Mouse (Mus musculus): Measurements from ENCODE around the gene Zbtb49.

Gene Zbtb49

DNA sequence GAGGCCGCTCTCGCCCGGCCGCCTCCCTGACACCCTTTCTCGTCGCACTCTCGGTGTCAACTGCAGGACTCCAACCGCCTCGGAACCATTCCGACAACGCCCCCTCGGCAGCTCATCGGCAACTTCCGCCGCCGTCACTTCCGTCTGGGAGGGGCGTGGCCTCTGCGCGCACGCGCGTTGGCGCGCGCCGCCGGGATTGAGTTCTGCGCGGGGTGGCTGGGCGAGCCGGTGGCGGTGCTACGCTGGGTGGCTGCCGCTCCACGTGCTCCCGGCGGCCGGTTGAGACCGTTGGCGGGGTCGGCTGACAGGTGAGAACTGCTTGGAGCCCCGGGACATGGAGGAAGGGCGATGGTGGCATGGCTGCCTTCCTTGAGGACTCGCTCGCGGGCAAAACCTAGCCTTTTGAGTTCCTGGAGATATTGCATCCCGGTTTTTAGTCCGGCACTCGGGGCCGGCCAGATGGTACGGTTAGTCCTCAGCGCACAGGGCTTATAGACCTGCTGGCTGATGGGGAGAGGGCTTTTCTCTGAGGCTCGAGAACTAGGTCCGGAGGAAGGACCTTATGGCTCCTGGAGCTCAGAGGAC, at the start of gene Zbtb49, which contains the start of gene Lyar:
Gene Zbtb49, minus strand, starts transcription at position 130 of the 585 bp plus-strand sequence.
Gene Lyar, plus strand, starts transcription at position 143 of the 585 bp plus-strand sequence.
- DNase-seq: peak; percentile 93

DNA sequence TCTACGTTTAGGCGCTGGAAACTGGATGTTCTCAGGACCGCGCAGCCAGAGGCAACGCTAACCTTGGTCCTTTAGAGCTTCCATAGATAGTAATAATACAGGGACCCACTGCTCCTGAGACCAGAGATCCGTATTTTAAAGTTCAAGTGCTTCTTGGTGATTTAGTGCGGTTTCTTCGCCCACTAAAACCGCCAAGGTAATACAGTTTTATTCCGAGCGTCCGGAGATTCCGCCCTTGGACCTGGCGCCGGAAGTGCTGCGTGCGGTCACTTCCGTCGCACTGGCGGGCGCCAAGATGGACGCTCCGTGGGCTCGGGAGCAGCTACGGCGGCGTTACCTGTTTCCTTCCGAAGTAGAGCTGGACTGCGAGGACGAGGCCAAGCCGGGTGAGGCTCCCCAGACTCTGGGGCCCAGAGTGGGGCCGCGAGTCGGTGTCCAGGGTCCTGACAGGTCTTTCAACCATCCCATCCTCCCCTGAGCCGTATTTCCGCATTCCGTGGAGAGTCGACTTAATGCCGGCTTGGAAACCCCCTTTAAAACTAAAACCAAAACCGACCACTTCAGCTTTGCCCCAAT, 39.9 kb upstream of the Zbtb49 start, which contains the start of gene Tmem128:
Gene Tmem128, plus strand, starts transcription at position 79 of the 576 bp plus-strand sequence.
- peak; percentile 67 for DNase-seq

DNA sequence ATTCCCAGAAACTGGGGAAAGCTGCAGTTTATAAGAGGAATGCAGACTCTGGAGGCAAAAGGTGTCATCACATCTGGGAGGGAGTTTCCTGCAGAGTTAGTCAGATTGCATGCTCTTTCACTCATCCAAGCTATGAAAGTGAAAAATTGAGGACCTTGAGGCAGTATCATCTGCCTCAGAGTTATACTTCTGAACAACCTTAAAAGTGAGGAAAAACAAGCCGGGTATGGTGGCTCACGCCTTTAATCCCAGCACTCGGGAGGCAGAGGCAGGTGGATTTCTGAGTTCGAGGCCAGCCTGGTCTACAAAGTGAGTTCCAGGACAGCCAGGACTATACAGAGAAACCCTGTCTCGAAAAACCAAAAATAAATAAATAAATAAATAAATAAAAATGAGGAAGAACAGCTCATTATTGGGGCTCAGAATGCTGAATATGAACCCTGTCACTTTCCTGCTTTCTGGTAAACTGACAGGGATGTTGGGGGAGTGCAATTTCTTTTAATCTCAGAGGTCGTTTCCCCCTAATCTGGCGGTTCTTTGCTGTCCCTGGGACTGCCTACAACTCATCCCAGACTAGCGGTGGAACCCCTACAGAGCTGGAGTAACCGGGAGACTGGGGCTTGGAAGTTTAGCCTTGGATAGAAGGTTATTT, 39.3 kb upstream of the Zbtb49 start:
- no peak for DNase-seq

DNA sequence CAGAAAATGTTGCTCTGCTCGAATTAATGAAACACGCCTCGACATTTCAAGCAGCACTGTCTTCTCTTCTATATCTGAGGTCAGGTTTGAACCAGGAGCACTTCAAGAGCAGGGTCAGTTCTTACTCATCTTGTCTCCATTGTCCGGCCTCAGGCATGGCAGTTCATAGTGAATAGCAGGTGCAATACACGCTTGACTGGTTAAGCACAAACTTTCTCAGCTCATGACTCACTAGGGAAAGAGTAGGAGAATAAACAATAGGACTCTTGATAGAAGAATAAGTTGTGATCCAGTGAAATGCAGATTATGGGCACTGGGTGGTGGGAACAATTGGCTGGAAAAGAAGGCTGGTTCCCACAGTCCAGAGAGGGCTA, 38.5 kb upstream of the Zbtb49 start:
- no peak for DNase-seq

DNA sequence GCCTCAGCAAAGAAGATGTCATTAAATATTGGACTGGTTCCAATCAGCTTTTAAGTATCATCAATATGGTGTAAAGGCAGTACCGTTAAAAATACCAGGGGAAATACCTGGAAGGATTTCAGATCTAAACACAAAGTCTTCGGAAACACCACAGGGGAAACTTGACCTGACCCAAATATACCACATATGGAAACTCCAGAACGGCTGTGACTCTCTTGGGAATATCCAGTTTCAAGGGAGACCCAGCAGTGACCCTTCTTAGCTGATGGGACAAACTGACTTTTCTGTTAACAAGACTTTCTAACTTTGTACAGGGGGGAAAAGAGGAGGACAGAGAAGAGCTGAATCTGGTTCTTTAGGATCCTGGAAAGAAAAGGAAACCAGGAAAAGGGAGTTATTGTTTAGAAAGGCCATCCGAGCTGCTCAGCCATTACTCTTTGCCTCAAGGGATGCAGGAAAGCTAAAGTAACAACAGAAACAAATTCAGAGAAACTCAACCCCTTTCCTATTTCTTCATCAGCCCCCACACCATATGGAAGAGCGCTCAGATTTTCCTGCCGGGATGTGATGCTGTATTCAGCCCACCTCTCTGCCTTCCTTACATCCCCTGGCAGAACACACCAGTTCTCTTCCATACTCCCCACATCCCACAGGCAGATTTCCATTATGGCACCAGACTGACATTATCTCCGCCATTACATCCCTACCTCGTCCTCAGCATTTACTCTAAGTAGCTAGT, 37.9 kb upstream of the Zbtb49 start:
- no peak for DNase-seq

DNA sequence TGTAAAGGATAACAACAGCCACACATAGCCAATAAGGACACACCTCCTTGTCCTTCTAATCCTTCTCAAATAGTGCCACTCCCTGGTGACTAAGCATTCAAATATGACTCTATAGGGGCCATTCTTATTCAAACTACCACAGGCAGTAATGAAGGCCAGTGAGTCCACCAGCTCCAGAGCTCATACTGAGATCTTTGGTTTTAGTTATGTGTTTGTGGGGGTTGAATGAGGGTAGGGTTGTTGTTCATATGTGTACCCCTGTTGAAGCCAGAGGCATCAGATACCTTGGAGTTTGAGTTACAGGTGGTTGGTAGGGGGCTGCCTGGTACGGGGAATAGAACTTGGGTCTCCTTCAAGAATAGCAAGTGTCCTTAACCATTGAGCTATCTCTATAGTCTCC, 36.3 kb upstream of the Zbtb49 start:
- DNase-seq: no peak

DNA sequence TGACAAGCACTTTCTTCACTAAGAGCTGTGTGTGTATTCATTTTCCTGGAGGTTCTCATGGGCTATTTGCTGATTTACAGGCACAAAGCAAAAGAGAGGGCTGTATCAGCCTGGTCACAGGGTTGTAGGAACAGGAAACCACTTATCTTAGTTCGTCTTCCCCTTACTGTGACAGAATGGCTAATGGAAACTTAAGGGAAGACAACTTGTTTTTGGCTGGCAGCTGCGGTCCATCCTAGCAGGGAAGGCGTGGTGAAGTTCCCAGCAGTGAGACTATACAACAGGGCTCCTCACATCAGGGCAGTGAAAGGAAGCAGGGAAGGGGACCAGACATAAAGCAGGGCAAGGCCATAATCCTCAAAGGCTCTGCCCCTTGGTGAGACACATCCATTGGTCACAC, 35.4 kb upstream of the Zbtb49 start:
- DNase-seq: no peak

DNA sequence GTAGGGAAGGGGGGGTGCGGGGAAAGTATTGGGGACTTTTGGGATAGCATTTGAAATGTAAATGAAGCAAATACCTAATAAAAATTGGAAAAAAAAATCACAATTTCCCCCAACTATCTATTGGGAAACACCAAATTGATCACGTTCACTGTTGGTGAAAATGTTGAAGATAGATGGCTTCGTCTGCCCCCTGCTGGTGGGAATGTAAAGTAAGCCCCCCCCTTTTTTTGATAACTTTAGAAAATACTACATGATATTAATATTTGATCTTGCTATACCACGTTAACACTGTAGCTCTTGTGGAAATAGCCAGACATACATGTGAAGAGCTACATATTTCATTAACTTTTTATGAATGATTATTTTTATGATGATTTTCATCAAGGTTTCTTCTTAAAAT, 34.9 kb upstream of the Zbtb49 start:
- no peak for DNase-seq

DNA sequence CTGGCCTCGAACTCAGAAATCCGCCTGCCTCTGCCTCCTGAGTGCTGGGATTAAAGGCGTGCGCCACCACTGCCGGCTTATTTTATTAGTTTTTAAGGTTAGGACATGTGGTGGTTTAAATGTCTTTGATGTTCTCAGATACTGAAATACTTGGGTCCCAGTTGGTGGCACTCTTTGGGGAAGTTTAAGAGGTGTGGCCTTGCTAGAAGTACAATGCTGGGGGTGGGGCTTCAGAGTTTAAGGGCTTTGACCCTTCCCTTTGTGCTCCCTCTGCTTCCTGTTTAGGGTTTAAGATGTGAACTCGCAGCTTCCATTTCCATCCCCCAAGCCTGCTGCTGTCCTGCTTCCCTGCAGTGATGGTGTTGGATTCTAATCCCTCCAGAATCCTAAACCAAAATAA, 21.7 kb upstream of the Zbtb49 start:
- no peak for DNase-seq

DNA sequence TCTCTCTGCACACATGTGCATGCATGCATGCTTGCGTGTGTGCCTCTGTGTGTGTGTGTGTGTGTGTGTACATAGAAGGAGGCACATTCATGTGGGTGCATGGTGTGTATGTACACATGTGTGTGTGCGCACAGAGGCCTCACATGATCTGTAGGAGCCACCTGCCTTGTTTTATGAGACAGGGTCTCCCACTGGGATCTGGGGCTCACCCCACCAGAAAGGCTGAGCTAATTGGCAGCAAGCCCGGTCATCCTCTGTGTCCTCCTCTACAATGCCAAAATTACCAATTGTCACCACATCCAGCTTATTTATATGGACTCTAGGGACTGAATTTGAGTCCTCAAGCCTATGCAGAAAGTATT, 21.2 kb upstream of the Zbtb49 start:
- no peak for DNase-seq

DNA sequence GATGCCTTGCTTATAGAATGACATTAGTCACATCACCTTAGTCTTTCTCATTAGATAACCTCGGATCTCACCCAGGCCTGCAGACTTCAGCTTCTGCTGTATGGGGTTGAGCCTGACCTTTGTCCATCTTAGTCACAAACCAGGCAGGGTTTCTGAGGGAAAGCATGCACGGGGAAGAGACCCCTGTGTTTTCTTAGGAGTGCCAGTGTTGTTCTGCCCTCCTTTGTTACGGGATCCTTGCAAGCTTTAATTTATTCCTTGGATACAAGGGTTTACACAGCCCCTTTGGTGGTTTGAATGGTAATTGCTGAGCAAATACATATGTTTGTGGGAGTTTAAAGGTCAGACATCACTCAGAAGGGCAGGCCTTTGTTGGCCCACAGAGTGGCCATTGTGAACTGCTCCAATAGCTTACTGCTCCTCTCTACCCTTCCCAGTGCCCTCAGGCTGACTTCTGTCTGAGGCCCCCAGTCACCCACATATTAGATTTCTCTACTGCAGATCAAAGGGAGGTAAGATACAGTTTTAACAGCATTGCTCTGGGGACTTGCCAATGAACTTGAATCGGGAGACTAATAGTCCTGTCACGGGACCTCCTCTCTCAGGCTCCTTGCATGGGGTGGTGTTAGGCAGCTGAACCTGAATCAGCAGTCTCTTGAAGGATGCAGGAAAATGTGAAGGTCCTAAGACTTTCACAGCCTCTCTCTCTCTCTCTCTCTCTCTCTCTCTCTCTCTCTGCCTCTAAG, 20.6 kb upstream of the Zbtb49 start:
- no peak for DNase-seq

DNA sequence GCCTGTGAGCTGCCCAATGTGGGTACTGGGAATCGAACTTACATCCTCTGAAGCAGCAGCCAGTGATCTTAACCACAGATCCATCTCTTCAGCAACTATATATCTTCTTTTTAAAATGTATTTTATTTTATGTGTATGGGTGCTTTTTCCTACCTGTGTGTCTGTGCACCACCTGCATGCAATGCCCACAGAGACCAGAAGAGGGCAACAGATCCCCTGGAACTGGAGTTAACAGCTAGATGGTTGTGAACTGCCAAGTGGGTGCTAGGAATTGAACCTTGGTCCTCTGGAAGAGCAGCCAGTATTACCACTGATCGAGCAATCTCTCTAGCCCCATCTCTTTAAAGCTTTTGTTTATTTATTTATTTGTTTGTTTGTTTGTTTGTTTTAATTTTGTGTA, 16.4 kb upstream of the Zbtb49 start:
- no peak for DNase-seq

DNA sequence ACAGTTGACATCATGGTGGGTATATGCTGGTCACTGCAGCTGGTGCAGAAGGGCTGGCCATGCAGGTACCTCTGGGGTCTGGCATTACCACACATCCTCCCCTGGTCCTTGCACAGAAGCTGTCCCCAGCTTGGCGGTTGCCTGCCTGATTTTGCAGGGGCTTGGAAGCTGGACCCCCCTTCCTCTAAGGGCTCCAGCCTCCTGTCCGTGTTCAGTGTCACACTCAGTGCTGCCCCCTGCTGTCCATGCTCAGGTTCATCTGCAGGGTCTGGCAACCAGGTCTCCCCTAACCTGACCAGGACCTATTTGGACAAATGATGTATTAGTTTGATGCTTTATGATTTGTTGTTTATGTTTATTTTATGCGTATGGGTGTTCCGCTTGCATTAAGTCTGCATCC, 15.2 kb upstream of the Zbtb49 start:
- peak; percentile 39 for DNase-seq

DNA sequence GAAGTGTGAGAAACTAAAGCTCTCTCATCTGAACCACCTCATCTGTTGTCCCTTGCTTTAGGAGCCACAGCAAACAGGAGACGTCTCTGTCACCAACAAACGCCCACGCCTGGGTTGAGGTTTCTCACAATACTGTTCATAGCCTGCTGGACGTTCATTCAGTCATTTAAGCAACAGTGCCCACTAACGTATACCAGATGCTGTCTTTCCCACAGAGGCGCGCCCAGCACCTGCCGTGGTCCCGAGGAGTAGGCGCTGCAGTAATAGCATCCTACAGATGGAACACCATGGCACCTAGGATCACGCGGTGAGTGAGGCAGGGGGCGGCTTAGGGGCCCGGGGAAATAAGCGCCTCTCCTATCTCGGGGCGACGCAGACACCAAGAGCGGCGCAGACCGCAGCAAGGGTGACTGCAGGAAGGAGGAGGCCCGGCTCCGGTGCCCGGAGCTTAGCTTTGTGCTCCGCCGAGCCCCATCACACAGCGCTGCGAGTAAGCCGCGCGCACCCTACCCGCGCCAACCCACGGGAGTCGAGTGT, 418 bp downstream of the Zbtb49 start:
- peak; percentile 27 for DNase-seq

DNA sequence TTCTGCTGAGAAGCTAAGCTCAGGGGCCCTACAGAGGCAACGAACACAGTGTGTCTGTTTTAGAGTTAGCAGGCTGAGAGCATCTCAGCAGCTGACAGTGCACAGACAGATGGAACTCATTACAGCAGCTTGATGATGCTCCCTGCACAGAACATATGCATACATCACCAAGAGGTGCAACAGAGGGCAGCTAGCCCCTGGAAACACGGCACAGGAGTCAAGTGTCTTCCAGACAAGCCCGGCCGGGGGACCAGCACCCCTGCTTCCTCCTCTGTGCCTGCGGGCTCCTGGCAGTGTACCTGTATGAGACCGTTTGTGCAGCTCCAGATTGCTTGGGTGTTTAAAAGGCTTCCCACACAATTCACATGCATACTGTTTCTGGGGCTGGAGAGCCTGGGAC, 7.2 kb downstream of the Zbtb49 start:
- DNase-seq: no peak

DNA sequence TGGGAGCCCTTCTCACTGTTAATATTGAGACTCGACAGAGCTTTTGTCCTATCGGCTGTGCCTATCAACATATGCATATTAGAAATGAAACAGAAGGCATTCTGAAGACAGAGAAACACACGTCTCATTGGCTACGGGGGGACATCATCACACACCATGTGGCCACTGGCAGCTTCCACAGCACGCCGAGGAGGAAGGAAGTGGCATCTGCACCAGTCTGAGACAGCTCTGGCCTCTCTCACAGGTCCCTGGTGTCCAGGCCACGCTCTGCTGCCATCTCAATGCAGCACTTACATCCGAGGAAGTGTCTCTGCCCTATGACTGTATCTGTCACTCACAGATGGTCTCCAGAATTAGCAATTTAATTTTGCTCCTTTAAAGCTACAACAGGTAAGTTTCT, 8.6 kb downstream of the Zbtb49 start:
- no peak for DNase-seq

DNA sequence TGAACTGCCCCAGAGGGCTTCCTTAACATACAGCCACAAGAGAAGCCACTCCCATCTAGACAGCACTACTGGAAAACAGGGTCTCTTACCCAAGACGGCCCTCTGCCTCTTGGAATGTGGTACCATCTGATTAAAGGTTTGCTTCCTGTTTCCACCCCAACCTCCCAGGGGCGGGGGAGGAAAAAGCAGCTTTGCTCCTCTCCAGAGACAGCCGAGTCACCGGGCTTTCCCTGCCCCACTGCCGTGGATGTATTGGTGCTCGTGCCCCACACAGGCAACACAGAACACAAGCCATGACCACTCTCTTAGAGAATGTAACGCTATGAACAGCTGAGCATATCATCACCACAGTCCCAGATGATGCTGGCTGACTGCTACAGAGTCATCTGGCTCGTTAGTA, 11.3 kb downstream of the Zbtb49 start:
- DNase-seq: no peak

DNA sequence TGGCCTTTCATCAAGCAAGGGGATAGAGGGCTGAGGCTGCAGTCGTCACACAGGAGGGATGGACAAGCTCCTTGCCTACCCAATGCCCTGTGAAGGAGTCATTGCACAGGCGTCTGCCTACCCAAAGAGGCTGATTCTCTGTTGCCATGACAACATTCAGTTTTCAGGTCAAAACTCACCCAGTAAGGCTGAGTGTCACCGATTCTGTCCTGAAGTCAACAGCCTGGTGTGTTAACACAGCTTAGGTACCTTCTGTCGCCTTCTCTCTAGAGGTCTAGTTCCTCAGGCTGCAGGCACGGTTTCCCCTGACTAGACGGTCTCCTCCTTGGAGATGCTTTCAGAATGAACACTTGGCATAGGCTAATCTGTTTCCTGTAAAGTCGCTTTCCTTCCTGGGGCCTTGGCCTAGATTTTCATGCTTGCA, 14.9 kb downstream of the Zbtb49 start:
- peak; percentile 26 for DNase-seq

DNA sequence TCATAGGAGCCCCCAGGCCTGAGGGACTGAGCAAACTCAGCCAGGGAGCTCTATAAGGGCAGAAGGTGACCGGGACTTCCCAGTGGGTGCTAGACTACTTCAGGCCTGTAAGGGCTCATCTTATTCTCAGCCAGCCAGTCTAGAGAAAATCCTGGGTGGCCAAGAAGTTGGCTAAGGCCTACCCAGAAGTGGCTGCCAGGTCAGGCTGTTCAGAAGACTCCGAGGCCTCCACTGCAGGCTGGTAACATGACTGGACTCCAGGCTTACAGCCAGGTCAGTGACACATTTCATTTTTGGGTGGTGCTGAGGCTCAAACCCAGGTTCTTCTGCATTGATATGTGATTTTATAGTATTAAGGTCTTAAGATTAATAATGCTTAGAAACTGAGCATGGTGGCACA, 20.6 kb downstream of the Zbtb49 start:
- no peak for DNase-seq

DNA sequence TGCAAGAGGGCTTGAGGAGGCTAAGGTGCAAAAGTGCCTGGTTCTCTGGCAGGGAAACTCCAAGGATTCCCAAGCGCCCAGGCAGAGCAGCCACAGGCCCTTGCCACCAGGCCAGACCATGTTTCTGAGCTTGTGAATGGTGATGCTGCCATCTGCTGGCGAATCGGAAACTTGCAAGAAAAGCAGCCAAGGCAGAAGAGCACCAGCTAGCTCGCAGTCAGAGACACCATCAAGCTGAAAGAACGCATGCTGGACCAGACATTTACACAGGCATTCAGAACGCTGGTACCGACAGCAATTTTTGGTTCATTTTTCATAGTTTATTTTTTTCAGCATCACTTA, 22.8 kb downstream of the Zbtb49 start:
- DNase-seq: peak; percentile 87

DNA sequence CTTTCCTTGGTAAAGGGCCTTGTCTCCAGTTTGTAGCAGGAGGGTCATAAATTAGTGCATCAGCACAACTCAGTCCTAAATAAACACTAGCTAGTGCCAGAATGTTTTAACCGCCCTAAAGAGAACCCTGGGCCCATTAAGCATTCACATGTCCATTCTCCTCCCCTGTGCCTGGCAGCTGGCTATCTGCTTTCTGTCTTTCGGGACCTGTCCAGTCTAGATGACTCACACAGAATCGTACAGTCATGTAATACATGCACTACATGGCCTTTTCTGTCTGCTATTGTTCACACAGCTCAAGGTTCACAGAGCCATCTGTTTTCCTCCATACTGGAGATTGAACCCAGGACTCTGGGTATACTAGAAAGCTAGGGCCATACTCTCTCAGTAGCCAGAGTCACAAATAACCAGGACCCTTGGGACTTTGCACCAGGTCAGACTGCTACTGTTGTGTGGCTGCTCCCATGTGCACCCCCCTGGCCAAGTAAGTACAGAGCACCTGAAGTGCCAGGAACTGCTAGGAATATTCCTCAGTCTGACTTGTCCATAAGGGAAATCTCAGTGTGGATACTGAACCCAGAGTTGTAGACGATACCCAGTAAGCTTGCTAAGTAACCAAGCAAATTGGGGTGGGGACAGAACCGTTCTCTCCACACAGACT, 23.3 kb downstream of the Zbtb49 start:
- no peak for DNase-seq

DNA sequence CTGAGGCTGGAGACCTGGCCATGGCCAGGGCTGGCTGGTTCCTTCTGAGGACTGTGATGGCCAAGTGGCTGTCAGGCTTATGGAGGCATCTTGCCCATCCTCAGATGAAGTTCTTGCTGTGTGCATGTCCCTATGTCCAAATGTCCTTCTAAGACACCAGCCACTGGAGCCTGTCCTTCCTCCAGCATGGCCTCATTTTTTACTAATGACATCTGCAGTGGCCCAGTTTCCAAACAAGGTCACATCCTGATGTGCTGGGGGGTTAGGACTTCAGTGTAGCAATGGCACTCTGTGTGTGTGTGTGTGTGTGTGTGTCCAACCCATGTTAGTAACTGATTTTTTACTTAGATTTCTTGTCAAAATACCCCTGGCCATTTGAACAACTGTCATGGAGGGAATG, 24.3 kb downstream of the Zbtb49 start:
- DNase-seq: no peak

DNA sequence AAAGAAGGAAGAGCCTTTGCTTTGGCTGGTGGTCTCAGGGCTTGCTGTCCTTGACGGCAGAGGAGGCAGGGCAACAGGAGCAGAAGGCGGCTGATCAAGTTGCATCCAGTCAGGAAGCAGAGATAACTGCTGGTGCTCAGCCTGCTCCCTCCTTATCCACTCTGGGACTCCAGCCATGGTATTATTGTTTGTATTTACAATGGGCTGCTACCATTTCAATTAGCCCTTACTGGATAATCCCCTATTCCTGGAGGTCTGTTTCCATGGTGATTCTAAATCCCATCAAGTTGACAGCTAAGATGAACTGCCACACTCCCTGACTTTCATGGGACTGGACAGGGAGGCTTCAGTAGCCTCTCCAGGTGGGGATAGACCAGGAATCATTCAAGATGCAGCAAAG, 25.3 kb downstream of the Zbtb49 start:
- no peak for DNase-seq
